Mouse (Mus musculus): ENCODE measurements around the gene 4933425L06Rik.

The 4933425L06Rik gene

GRCm38 (mm10) chr13:105081862-105082261, at the start of gene 4933425L06Rik:
4933425L06Rik (plus strand) TSS chr13:105082122.
- DNase-seq (ENCODE audit: low read depth, low spot score), result no peak

GRCm38 (mm10) chr13:105037816-105038215, 44.1 kb upstream of the 4933425L06Rik start:
- DNase-seq (ENCODE audit: low read depth, low spot score), result peak; percentile 86

GRCm38 (mm10) chr13:105038334-105038733, 43.6 kb upstream of the 4933425L06Rik start:
- DNase-seq (ENCODE audit: low read depth, low spot score), result peak; percentile 67

DNA sequence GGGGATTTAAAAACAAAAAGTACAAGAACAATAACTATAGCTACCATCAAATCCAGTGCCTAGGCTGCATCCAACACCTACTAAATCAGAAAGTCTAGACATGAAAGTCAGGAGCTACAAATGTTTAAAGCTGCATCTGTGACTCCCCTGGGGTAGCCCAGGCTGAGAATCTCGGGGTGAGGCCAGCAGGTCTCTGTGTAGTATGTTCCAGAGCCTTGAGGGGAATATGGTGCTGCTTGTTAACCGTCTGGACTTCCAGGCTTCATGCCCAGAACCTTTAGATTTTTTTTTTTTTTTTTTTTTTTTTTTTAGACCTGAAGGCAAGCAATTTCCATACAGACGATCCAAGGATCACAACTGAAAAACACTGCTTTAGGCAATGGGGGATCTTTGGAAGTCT, 38.0 kb upstream of the 4933425L06Rik start:
- peak; percentile 73 for DNase-seq (ENCODE audit: low read depth, low spot score)

- peak; percentile 66 for DNase-seq (ENCODE audit: low read depth, low spot score)
Measured at GRCm38 (mm10) chr13:105047377-105047776, 34.5 kb upstream of the 4933425L06Rik start.

GRCm38 (mm10) chr13:105048662-105049061, 33.3 kb upstream of the 4933425L06Rik start:
- peak; percentile 73 for DNase-seq (ENCODE audit: low read depth, low spot score)

DNA sequence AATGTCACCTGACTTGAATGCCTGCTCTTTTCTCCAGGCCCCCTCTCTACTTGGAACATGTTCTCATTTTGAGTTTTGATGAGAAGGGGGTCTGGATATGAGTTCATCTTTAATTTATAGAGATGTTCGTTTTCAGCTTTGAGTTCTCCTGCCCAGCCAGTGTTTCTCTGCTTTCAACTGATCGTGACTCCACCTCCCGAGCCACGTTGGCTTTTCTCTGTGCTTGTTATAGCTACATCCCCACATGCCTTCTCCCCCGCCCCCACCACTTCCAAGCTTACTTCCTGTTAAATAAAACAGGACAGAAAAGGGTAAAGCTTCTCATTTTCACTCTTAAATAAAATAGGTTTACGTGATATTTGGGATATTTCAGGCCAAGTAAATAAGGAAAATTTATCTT, 30.5 kb upstream of the 4933425L06Rik start:
- peak; percentile 82 for DNase-seq (ENCODE audit: low read depth, low spot score)

DNA sequence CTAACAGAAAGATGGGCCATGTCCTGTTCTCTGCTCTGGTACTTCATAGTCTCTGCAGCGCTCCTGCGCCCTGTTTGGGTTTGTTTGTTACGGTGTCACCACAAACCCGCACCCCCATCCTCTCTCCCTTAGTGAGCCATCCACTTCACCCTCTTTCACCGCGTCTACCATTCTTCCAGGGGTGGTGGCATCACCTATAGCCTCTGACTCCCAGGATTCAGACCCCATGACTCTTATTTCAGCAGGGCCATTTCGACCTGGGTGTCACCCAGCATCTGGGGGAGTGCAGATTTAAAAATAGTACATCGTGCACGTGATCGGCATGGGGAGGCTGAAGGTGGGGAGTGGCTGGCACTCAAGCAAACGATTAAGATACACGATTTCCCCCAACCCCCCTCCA, 28.3 kb upstream of the 4933425L06Rik start:
- DNase-seq (ENCODE audit: low read depth, low spot score), result peak; percentile 81

- DNase-seq (ENCODE audit: low read depth, low spot score), result peak; percentile 94
Measured at GRCm38 (mm10) chr13:105054181-105054940, 27.6 kb upstream of the 4933425L06Rik start, which contains the start of gene Rgs7bp. Rgs7bp (minus strand) TSS chr13:105054930.

DNA sequence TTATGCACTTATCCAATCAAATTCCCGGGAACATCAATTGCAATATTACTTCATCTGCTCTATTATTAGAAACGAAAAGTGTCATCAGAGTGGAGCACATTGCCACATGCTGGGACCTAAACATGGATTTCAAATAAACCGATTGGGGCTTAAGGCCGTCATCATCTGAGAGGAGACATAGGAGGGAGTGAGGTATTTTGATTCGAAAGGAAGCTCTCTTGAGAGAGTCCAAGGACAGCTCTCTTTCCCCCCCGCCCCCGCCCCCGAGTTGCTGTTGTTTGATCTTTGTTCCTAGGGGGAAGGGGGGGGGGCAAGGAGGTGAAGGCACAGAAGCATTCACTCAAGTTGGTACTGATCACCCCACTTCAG, 27.0 kb upstream of the 4933425L06Rik start:
- no peak for DNase-seq (ENCODE audit: low read depth, low spot score)

DNA sequence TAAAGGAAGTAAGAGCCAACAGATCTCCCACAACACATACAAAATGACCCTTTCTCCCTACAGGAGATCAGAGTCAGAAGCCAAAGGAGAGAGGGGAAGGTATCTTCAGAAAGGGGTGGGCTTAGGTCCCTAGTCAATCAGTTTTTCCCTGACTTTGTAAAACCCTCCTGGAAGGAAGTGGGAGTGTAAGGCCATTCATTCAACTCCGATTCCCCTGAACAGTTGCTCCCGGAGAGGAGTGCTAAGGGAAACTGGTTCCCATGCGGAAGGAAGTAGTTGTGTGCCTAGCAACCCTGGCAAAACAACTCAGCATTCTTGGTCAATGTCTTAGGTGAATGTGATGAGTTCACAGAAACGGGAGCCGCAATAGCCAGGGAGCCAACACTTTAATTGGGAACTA, 26.5 kb upstream of the 4933425L06Rik start:
- no peak for DNase-seq (ENCODE audit: low read depth, low spot score)

GRCm38 (mm10) chr13:105066119-105066518, 15.8 kb upstream of the 4933425L06Rik start:
- no peak for DNase-seq (ENCODE audit: low read depth, low spot score)

DNA sequence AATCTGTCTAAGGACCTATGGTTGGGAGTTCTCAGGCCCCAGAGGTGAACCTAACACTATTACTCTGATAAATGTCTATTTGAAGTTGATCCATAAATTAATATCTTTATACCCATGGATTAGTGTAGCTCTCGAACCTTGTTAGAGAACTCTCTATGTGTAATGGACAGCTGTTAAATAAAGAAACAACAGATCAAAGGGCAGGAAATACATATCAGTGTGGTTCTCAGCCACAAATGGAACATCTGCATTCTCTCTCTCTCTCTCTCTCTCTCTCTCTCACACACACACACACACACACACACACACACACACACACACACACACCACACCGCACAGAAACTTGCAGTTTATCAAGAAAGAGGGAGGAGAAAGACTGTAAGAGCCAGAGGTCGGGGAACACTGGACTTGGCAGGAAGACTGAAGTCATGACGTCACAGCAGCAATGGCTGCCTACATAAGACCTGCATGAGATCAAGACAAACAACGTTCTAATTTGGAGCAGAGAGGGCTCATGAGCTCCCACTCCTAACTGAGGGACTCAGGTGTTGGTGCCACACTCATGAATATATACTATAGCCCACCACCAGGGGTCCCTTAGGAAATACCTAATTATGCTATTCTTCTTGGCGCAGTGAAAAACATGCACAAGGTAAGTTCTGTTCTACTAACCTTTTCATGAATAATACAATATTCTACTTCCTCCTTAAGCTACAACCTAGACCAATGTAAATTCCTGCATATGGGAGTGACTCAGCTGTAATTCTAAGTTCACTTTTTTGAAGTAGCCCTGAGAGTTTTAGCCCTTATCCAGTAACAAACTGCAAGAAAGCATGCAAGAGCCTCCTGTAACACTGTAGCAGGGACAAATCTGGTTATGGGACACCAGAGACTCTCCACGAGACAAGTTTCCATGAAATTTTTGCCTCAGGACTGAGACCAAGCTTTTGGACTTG, 14.8 kb upstream of the 4933425L06Rik start:
- DNase-seq (ENCODE audit: low read depth, low spot score), result no peak

DNA sequence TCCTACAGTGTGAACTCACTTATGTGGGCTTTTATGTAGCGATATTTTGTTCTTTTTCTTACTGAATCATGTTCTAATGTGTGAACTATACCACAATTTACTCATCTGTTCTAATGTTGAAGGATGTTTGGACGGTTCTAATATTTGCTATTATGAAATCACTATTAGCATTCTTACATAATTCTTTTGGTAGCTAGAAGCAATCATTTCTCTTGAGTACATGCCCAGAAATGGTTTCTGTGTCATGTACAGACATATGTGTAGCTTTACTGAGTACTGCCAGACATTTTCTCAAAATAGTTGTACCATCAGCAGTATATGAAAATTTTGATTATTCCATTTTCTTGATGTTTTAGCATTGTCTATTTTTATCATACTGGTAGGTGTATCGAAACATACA, 7.4 kb downstream of the 4933425L06Rik start:
- DNase-seq (ENCODE audit: low read depth, low spot score), result peak; percentile 26

GRCm38 (mm10) chr13:105096316-105096715, 14.4 kb downstream of the 4933425L06Rik start:
- DNase-seq (ENCODE audit: low read depth, low spot score), result no peak

- DNase-seq (ENCODE audit: low read depth, low spot score), result no peak
Measured at GRCm38 (mm10) chr13:105100705-105101104, 18.8 kb downstream of the 4933425L06Rik start.

GRCm38 (mm10) chr13:105104385-105104784, 22.5 kb downstream of the 4933425L06Rik start:
- no peak for DNase-seq (ENCODE audit: low read depth, low spot score)

DNA sequence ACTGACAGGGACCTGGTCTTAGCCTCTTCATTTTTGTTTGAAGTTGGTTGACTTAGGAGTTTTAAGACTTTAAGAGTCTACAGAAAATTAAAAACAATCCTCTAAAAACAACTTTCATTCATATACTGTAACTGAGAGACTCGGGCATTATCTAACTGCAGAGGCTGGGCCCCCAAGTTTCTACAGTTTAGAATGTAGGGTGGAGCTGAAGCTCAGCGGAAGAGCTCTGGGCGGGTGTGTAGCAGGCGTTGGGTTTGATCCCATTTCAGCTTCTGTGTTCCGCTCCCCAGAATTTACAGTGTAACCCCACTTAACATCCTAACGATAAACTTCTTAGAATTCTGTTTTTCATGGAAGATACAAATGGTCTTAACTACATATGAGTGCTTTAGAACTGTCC, 29.7 kb downstream of the 4933425L06Rik start:
- no peak for DNase-seq (ENCODE audit: low read depth, low spot score)

- no peak for DNase-seq (ENCODE audit: low read depth, low spot score)
Measured at GRCm38 (mm10) chr13:105121617-105122016, 39.7 kb downstream of the 4933425L06Rik start.

DNA sequence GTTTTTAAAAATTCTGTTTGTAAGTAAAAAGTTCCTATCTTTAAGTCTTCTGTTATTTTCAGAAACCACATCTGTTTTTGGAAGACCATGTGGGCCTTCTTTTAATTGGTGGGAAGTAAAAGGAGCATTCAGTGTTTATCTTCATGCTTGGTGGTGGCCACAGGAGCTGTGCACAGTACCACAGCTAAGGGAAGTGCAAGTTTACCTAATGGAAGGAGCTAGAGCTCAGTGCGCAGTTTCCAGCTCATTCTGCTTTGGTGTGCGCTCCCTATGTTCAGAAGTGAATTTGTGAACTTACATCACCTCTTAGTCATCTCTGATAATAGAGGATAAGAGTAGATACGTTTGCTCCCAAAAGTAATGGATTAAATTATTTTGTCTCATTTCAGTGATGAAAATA, 40.2 kb downstream of the 4933425L06Rik start:
- no peak for DNase-seq (ENCODE audit: low read depth, low spot score)

DNA sequence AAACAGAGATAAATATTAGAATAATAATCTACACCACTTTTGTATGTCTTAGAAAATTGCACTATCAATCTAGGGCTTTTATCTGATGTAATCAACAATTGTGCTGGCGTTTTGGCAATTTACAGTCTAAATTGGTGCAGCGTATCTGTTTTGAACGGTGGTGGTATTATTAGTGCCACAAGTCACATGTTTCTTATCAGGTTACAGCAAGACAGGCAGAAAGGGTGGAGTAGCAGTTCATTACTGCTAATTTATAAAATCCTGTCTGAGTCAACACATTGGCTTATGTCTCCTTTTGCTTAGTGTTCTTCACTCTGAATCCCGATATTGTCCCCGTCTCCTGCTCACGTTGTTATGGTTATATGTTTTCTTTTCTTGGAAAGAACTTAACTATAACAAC, 48.2 kb downstream of the 4933425L06Rik start:
- DNase-seq (ENCODE audit: low read depth, low spot score), result no peak

GRCm38 (mm10) chr13:105132370-105132769, 50.4 kb downstream of the 4933425L06Rik start:
- DNase-seq (ENCODE audit: low read depth, low spot score), result no peak

Data from brain, adult 2 months (tissue).